Comparison of ENCODE assay signal across 10 mouse cellular contexts in the genomic region with DNA sequence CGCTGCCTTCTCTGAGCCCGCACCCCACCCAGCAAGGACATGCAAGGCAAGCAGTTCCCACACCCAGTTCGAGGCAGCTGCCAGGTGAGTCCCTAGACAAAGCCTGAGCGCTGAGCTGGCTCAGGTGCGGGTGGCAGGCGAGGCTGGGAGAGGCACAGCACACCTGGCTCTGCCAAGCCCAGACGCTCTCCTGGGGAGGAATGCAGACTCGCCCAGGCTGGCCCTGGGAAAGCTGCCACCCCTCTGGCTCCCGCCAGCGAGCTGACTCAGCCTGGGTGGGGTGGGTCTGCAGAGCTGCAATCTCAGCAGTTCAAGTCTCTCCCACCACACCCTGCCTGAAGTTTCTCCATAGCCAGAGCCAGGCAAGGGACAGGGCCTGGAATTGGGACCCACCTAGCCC. TPM values are rescaled to one million over a fixed set of nuclear protein-coding genes. Genes with fewer than 3 reads are reported as not detected.
DNase-seq lines count a peak whose midpoint lies in the region; ATAC-seq lines count a peak whose summit lies in the region.
"Had no signal": no experiment of that assay in that cellular context is flagged by ENCODE, and none has a peak within 500 bp of the region (broad histone marks: within the 10 kb centered on the region; RNA-seq: fewer than 3 reads in every experiment).

No protein-coding gene starts in this region.

- H3K4me3 ChIP-seq in midbrain, embryonic 14.5 days (replicated peaks; ENCODE audit: low read depth, low read length) = no peak overlapping the region
- H3K4me3 ChIP-seq in midbrain, embryonic 13.5 days (replicated peaks) = no peak overlapping the region

- H3K36me3 ChIP-seq in midbrain, embryonic 14.5 days (ENCODE audit: control insufficient read depth, insufficient read depth, low read length) = no peaks in the 10 kb centered on the region
- H3K36me3 ChIP-seq in midbrain, embryonic 13.5 days = no peaks in the 10 kb centered on the region

- H3K9me3 ChIP-seq in midbrain, embryonic 14.5 days (ENCODE audit: control insufficient read depth, low read length) = no peaks in the 10 kb centered on the region
- H3K9me3 ChIP-seq in midbrain, embryonic 13.5 days = no peaks in the 10 kb centered on the region

- DNase-seq in testis, postnatal 14 days (ENCODE audit: low spot score) = peak; percentile 43
- no peak for DNase-seq in testis, postnatal 10 days (ENCODE audit: low spot score)
- peak; percentile 55 for DNase-seq in gastrocnemius, postnatal 10 days
- peak; percentile 91 to 94 for DNase-seq in lung, adult 18-20 months
- DNase-seq in urinary bladder, postnatal 25 days (ENCODE audit: low spot score) = peak; percentile 78
- no peak for DNase-seq in midbrain, embryonic 14.5 days
- DNase-seq in embryo, embryonic 10.5 days (ENCODE audit: low spot score) = no peak

- H3K27me3 ChIP-seq in midbrain, embryonic 14.5 days (ENCODE audit: control insufficient read depth, insufficient read depth, low read length) = no peaks in the 10 kb centered on the region
- H3K27me3 ChIP-seq in midbrain, embryonic 13.5 days = no peaks in the 10 kb centered on the region

- H3K4me1 ChIP-seq in midbrain, embryonic 14.5 days (ENCODE audit: control insufficient read depth, insufficient read depth, low read length) = no peaks in the 10 kb centered on the region
- peaks cover 3% of the 10 kb centered on the region; the same call in 1 of the 2 replicates for H3K4me1 ChIP-seq in midbrain, embryonic 13.5 days (replicated peaks)

- whole genome bisulfite sequencing in midbrain, embryonic 14.5 days = 34% methylated on average over 10 of the region's 10 CpGs
- 36% methylated on average over 10 of the region's 10 CpGs for WGBS in midbrain, embryonic 13.5 days

- no peak overlapping the region for H3K4me2 ChIP-seq in midbrain, embryonic 14.5 days (ENCODE audit: low read length)
- no peak overlapping the region for H3K4me2 ChIP-seq in midbrain, embryonic 13.5 days (replicated peaks)

- no peak overlapping the region for H3K27ac ChIP-seq in midbrain, embryonic 14.5 days (replicated peaks; ENCODE audit: low read depth, low read length)
- H3K27ac ChIP-seq in midbrain, embryonic 13.5 days = no peak overlapping the region

- no peak overlapping the region for H3K9ac ChIP-seq in midbrain, embryonic 14.5 days (replicated peaks; ENCODE audit: low read length)
- no peak overlapping the region for H3K9ac ChIP-seq in midbrain, embryonic 13.5 days (replicated peaks)

- ATAC-seq in midbrain, embryonic 14.5 days (ENCODE audit: low FRiP score, low TSS enrichment) = no peak
- no peak for ATAC-seq in midbrain, embryonic 13.5 days

RNA-seq across cellular contexts. Expression of a gene that starts 17.4 kb away (rescaled TPM):
- not detected for total RNA-seq in gastrocnemius, postnatal 10 days (2021)
- polyA plus RNA-seq in midbrain, embryonic 14.5 days (2014; fragmentation: Nextera tagmentation; extraction: Ambion mirVana) = not detected in 2 replicates
- polyA plus RNA-seq in midbrain, embryonic 13.5 days (2015; fragmentation: Nextera tagmentation; extraction: Ambion mirVana) = not detected in 2 replicates
- total RNA-seq: left cerebral cortex, postnatal 36 days had no signal
- polyA plus RNA-seq: spleen, adult 2 months had no signal

RNA-seq across cellular contexts. Expression of a gene that starts 26.2 kb away (rescaled TPM):
- under 1 TPM in 1 of 2 experiments, not detected in 1; 0.14 TPM for total RNA-seq in gastrocnemius, postnatal 10 days (2021)
- polyA plus RNA-seq in midbrain, embryonic 14.5 days (2014; fragmentation: Nextera tagmentation; extraction: Ambion mirVana) = not detected in 2 replicates
- polyA plus RNA-seq in midbrain, embryonic 13.5 days (2015; fragmentation: Nextera tagmentation; extraction: Ambion mirVana) = not detected in 2 replicates
- total RNA-seq: left cerebral cortex, postnatal 36 days had no signal
- polyA plus RNA-seq: spleen, adult 2 months had no signal

RNA-seq across cellular contexts. Expression of a gene that starts 32.7 kb away (rescaled TPM):
- total RNA-seq in gastrocnemius, postnatal 10 days (2021) = 100 to 1,000 TPM; 838 to 840 TPM
- polyA plus RNA-seq in midbrain, embryonic 14.5 days (2014; fragmentation: Nextera tagmentation; extraction: Ambion mirVana) = 1,318 and 1,476 TPM in 2 replicates
- polyA plus RNA-seq in midbrain, embryonic 13.5 days (2015; fragmentation: Nextera tagmentation; extraction: Ambion mirVana) = 1,443 and 1,564 TPM in 2 replicates

RNA-seq across cellular contexts. Expression of a gene that starts 38.3 kb away (rescaled TPM):
- total RNA-seq in gastrocnemius, postnatal 10 days (2021) = not detected
- polyA plus RNA-seq in midbrain, embryonic 14.5 days (2014; fragmentation: Nextera tagmentation; extraction: Ambion mirVana) = not detected in 2 replicates
- not detected in 2 replicates for polyA plus RNA-seq in midbrain, embryonic 13.5 days (2015; fragmentation: Nextera tagmentation; extraction: Ambion mirVana)
- total RNA-seq: left cerebral cortex, postnatal 36 days had no signal
- polyA plus RNA-seq: spleen, adult 2 months had no signal

RNA-seq across cellular contexts. Expression of a gene that starts 47.2 kb away (rescaled TPM):
- total RNA-seq in gastrocnemius, postnatal 10 days (2021) = not detected
- polyA plus RNA-seq in midbrain, embryonic 14.5 days (2014; fragmentation: Nextera tagmentation; extraction: Ambion mirVana) = 0.93 and 1.3 TPM in 2 replicates
- polyA plus RNA-seq in midbrain, embryonic 13.5 days (2015; fragmentation: Nextera tagmentation; extraction: Ambion mirVana) = 1.2 and 2.5 TPM in 2 replicates
- total RNA-seq: left cerebral cortex, postnatal 36 days had no signal
- polyA plus RNA-seq: spleen, adult 2 months had no signal

Comparison
In these comparisons a context has a peak if more than half of its experiments do, and no peak if none do; other contexts are left out.
1. DNase-seq: peak in testis, postnatal 14 days (single experiment), gastrocnemius, postnatal 10 days (single experiment), lung, adult 18-20 months (2 of 2) and urinary bladder, postnatal 25 days (single experiment); none in testis, postnatal 10 days (single experiment), midbrain, embryonic 14.5 days (single experiment) and embryo, embryonic 10.5 days (single experiment).